Mouse (Mus musculus) right cerebral cortex, adult 2 months (tissue): ENCODE measurements at regions not wholly inside any gene's neighbourhood (a gene's known extent, or its start where the extent isn't known, plus 50 kb on each side); places are given as distances from the start of the nearest gene placed in this dataset.
"Not testable (repeated sequence)": the region's sequence is repeated elsewhere in the genome, so short reads cannot be mapped to it uniquely, and the experiment has no call there.

Experiments used
- DNase-seq, 2 experiments: peaks; one replicate each; pipeline ENCODE4 v3.0.0; 2021 to 2022; ENCODE audit warnings: low spot score in 2 of 2

- DNase-seq, result no peak
These were observed 1642.1 kb upstream of the Cdh6 start for GRCm38 (mm10) chr15:14815556-14815955.

- DNase-seq, result no peak
These were observed 1633.4 kb upstream of the Cdh6 start for GRCm38 (mm10) chr15:14806849-14807248.

- no peak for DNase-seq
These were observed 1621.7 kb upstream of the Cdh6 start for GRCm38 (mm10) chr15:14795221-14795620.

- DNase-seq, result no peak
These were observed 1607.3 kb upstream of the Cdh6 start for GRCm38 (mm10) chr15:14780727-14781126.

DNA sequence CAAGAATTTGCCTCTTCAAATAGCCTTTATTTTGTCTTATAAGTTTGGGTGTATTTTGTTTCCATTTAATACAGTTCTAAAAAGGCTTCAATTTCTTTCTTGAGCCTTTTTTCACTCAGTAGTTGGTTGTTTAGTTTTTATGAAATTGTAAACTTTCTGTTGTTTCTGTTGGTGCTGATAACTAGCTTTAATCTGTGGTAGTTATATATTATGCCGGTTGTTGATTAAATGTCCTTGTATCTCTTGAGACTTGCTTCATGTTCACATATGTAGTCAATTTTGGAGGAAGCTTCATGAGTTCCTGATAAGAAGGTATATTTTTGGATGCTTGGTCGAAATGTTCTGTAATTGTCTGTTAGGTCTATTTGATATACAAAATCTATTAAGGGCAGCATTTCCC is 1568.3 kb upstream of the Cdh6 start:
- no peak for DNase-seq

- DNase-seq, result not testable (repeated sequence)
These were observed 1524.5 kb upstream of the Cdh6 start for GRCm38 (mm10) chr15:14697925-14698324.

GRCm38 (mm10) chr15:14696481-14696880 is 1523.0 kb upstream of the Cdh6 start:
- DNase-seq, result no peak

- no peak for DNase-seq
These were observed 1515.7 kb upstream of the Cdh6 start for GRCm38 (mm10) chr15:14689141-14689540.

DNA sequence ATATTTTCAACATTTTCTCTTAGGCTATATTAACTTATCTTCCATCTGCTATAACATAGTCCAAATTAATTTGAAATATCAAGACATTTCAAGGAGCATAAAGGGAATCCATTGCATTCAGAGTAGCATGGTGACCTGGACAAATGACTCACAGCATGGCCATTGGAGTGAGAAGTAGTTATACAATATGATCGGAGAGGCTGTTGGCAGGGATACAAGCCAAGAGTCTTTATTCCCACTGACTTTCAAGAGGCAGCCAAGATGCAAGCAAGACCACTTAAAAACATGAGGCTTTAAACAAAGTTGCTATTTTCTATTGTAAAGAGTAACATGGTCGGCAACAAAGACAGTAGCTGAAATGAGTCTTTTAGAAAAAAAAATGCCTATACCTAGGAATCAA is 1468.8 kb upstream of the Cdh6 start:
- no peak for DNase-seq

GRCm38 (mm10) chr15:14628523-14628922 is 1455.0 kb upstream of the Cdh6 start:
- peak; percentile 39 to 67 for DNase-seq

GRCm38 (mm10) chr15:14606691-14607090 is 1433.2 kb upstream of the Cdh6 start:
- DNase-seq, result no peak
